Mouse (Mus musculus) spleen, adult 10 weeks (tissue): Measurements from ENCODE around the gene Fam205a4. TPM values are rescaled to one million over a fixed set of nuclear protein-coding genes. Genes with fewer than 3 reads are reported as not detected.

Experiments used
- polyA plus RNA-seq: library from polyadenylated mRNA; stranded (reverse); fragments of 350-450 nt; fragmentation: Illumina TruSeq; extraction: RNeasy Lipid Tissue Mini Kit (QIAGEN cat#74804); gene quantifications from one replicate; pipeline ENCODE4 v1.2.3, GENCODE M21; 2015; ENCODE audit warnings: low replicate concordance; ENCODE audit not compliant: insufficient read depth

The Fam205a4 gene
- polyA plus RNA-seq, result 0.48 TPM

DNA sequence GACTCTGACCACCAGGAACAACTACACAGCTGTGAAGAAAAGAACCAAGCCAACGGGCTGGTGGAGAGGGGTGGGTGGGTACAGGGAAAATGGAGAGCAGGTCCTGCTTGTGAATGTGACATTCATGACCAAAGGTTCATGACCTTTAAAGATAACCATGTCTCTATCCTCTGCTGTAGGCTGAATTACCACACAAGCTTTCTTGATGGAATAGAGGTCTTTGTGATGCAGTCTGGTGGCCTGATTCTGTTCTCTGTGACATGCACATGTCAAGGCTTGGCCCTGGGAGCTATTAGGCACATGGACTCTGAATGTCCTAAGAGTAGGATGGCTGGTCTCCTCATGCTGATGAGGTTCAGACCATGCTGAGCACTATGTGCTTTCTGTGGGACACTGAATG is at the start of gene Fam205a4:
TSS of gene Fam205a4 (plus strand) at position 301 of the 400 bp plus-strand sequence.

DNA sequence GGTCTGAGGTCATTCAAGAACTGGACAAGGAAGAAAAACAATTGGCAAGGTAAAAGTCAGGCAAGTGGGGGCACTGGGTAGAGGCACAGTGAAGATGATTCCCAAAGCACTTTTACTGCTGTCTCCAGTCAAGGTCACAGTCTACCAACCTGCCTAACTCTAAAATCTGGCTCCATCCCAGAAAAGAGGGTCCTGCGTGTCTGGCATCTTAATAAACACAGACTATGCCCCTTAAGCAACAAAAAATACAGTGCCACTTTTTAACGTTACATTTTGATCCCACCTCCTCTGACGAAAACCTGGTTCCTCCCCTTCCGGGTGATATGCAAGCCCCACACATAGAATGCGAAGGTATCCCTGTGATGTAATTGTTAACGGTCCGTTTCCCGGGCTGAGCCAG is 24.6 kb upstream of the Fam205a4 start, which contains the start of gene Gm20878:
TSS of gene Gm20878 (plus strand) at position 301 of the 400 bp plus-strand sequence.

Other genes starting within 250 kb of the Fam205a4 start
- gene Dctn3, start 242.9 kb upstream of the Fam205a4 start, polyA plus RNA-seq, result 27.5 TPM
- gene Arid3c, start 234.9 kb upstream of the Fam205a4 start, polyA plus RNA-seq, result not detected
- 18.2 TPM for gene Galt, start 210.8 kb upstream of the Fam205a4 start, polyA plus RNA-seq
- 27.7 TPM for gene Sigmar1, start 209.9 kb upstream of the Fam205a4 start, polyA plus RNA-seq
- gene Ccl27a, start 191.8 kb upstream of the Fam205a4 start, polyA plus RNA-seq, result 5.8 TPM
- 10.9 TPM for gene Gm21541, start 62.4 kb upstream of the Fam205a4 start, polyA plus RNA-seq
- 1.7 TPM for gene Gm20878, start 24.5 kb upstream of the Fam205a4 start, polyA plus RNA-seq
- gene Gm21093, start 68.7 kb downstream of the Fam205a4 start, polyA plus RNA-seq, result not detected
- not detected for gene Gm3893, start 125.1 kb downstream of the Fam205a4 start, polyA plus RNA-seq
- gene Gm13304, start 148.8 kb downstream of the Fam205a4 start, polyA plus RNA-seq, result not detected
- not detected for gene Gm13306, start 187.4 kb downstream of the Fam205a4 start, polyA plus RNA-seq
- gene Gm13305, start 202.5 kb downstream of the Fam205a4 start, polyA plus RNA-seq, result 1.6 TPM